Mouse (Mus musculus) layer of hippocampus, postnatal 10 days (tissue): ENCODE measurements around the gene Ank. TPM values are rescaled to one million over a fixed set of nuclear protein-coding genes. Genes with fewer than 3 reads are reported as not detected.
"Not testable (repeated sequence)": the region's sequence is repeated elsewhere in the genome, so short reads cannot be mapped to it uniquely, and the experiment has no call there.

Source experiments
- DNase-seq, 2 experiments: peaks; one replicate each; pipeline ENCODE4 v3.0.0; 2021; ENCODE audit warnings: low spot score in 2 of 2
- long read RNA-seq: library from polyadenylated mRNA; stranded (forward); transcript quantifications from one replicate; pipeline ENCODE4 v2.0.0, GENCODE M21; 2023
- total RNA-seq, 2 experiments: library from RNA; stranded (reverse); gene quantifications; 2 replicates each; pipeline ENCODE4 v1.2.3; 2021

The Ank gene
- total RNA-seq = 100 to 1,000 TPM; 124 to 138 TPM
- long read RNA-seq, transcript Ank-201 (12 exons, 3,498 nt) = major isoform, 44 of 75 reads
- long read RNA-seq, partial matches to known transcripts = 26 of 75 reads
- long read RNA-seq, other reads (novel, unspliced or antisense) = 2 of 75 reads

DNA sequence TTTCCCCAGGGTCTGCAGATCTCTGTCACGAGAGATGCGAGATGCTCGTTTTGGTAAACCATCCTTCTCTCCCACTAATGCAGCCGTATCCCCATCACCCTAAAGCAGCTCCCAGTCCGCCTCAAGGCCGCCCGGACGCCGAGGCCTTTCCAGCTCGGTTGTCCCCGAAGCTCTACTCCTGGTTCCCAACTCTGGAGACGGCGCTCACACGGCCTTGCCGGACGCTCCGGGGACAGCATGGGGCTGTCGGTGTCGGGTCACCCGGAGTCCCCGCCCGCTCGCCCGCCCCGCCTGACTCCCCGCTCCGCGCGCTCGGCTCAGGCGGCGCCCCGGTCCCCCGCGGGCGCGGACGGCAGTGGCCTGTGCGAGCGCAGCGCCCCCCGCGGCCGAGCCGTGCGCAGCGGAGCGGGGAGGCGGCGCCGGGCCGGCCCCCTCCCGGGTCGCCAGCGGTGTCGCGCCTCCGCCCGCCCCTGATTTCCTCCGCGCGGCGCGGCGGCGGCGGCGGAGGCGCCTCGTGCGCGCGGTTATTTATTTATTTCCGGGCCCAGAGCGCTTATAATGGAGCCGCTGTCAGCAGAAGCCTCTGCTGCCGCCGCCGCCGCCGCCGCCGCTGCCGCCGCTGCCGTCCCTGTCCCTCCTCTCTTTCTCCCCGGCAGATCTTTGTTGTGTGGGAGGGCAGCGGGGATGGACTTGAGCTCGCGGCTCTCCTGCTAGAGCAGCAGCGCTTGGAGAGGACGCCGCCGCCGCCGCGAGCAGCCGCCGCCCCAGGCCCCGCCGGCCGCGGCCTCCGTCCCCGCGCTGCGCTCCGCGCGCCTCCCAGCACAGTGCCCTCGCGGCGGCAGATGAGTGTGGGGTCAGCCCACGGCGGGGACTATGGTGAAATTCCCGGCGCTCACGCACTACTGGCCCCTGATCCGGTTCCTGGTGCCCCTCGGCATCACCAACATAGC lies at the start of gene Ank:
Gene Ank, plus strand, starts transcription at position 547 of the 950 bp plus-strand sequence.
- peak; percentile 81 to 91 for DNase-seq

DNA sequence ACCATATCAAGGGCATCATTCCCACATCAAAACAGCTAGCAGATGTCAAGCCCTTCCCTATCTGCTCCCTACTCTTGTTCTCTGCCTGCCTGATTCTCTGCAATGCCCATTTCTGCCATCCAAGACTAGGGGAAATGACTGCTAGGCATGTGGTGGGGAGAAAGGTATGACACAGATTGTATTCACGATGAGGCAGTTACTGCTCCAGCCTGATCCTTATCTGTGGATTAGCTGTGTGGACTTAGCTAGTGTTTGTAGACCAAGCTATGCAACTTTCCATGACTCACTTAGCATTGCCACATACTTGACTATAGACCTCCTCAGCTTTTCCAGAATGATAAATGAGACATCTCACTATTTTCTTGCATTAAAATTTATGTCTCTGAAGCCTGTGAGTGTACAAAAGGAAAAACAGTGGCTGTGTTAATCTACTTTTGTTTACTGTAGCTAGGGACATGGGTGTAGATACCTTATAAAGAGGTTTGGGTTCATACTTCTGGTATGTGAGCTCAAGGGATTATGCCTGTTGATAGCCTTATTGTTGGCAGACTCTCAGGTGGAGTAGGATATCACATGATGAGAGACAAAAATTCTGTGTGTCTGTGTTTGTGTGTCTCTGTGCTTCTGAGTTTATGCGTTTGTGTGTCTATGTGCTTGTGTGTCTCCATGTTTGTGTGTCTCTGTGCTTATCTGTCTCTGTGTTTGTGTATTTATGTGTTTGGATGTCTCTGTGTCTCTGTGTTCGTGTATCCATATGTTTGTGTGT lies 47.7 kb upstream of the Ank start:
- no peak for DNase-seq

DNA sequence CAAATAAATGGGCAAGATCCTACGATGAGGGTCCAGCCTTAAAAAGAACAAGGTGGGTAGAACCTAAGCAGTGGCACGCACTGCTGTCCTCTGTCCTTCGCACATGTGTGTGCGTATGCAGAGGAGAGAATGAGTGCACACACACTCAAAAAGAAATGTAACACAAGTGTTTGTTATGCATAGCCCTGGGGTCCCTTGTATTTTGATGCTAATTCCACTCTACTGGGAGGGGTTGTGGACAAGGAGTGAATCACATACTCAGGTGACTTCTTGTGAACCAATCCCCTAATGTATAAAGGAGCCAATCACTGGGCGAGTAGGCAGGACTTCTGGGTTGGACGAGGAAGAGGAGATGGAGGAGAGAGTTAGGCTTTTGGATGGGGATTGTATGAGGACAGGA lies 44.9 kb upstream of the Ank start:
- no peak for DNase-seq

DNA sequence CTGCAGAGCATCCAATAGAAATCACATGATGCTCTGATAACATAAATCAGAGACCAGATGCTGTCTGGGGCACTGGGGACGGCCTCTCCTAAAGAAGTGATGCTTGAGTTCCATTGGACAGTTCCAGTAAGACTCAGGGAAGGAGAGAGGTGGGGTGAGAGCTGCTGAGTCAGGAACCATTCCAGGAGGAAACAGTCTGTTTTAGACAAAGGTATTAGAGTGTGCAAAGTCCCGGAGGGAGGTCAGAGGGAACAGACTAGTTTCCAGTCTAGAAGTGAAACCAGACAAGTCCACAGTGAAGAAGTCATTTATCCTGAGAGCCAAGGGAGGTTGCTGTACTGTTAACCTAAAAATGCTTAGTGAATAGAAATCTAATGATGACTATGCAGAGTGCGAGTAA lies 38.9 kb upstream of the Ank start:
- no peak for DNase-seq

DNA sequence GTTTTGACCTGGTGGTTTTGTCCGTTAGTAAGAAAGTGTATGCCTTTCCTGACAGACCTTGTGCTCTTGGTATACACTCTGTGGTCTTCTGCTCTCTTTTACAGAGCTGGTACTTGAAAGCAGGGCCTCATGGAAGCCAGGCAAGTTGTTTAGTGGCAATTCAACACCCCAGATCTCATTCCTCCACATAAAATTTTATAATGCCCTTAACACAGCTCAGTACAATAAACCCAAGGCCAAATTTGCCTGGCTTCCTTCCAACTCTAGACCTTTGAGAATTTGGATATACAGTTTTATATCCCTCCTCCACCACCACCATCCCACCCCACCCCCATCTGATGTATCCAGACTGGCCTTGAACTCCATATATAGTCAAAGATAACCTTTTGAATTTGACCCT lies 36.2 kb upstream of the Ank start:
- no peak for DNase-seq

DNA sequence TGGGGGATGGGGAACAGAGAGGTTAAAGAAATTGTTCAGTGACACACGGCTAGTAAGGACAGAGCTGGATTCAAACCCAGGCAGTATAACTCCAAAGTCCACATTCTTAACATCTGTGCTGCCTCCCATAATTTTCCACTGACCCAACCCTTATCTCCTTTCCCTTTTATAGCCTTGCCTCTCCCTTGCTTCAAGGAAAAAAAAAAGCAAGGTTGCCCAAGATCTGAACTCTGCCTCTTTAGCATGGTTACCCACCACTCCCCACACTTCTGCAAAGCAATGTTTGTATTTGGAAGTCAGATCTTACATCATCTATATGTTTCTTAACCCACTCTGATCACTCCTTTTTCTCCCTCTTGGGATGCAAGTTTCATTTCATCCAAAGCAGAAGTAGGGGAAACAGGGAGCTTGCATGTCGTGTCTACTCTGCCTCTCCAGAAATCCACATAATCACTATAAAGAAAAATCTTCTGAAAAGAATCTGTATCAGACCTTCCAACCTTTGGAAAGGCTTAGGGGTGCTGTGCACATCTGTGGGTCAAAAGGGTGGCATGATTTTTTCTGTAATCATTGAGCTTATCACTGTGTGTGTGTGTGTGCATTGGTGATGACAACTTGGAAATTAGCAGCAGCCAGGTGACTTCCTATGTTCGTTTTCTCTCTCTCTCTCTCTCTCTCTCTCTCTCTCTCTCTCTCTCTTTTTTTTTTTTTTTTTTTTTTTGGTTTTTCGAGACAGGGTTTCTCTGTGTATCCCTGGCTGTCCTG lies 33.4 kb upstream of the Ank start:
- no peak for DNase-seq

DNA sequence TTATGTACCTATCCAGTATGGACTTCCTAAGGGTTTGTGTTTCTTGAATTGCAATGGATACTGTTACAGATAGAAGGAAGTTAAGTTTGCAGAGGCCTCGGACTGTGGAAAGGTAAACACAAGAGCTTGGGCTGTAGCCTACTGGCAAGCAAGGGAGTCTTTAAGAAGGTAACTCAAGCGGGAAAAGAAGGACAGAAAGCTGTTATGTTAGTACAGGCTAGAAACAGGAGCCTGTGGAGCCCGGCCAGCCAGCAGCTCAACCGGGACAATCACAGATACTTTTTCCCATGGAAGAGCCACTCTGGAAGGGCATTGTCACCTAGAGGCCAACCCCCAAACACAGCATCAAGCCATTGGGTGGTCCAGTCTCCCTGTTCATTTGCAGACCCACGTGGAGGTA lies 31.1 kb upstream of the Ank start:
- no peak for DNase-seq

DNA sequence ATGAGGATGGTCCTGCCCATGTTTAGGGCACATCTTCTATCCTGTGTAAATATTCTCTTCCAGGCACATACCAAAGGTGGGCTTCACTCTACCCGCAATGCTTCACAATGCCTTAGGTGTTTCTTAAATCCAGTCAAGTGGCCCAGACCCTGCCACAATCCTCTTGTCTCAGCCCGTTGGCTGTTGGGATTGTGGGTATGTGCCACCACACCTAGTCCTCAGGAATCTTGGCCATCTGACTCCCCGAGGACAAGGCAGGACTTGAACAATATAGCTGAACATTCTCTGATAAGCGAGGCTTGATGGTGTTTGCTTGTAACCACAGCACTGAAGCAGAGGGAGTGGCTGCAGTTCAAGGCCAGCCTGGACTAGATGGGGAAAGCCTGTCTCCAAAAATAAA lies 30.3 kb upstream of the Ank start:
- no peak for DNase-seq

DNA sequence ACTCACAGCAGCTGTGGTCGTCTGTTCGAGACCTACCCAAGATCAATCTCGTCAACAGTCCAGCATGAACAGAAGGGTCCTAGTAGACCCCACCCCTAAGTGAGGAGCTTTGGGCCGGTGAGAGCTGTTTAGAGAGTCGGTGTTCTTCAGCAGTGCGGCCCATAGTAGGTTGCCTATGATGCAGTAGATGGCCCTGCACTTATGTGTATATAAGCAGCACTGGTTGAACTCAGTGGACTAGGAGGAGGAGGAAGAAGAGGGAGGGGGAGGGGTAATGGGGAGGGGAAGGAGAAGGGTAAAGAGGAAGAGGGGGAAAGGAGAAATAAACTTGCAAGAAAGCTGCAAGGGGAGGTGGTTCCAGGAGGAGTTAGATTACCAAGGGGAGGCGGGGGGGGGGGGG lies 25.4 kb upstream of the Ank start:
- DNase-seq = no peak

DNA sequence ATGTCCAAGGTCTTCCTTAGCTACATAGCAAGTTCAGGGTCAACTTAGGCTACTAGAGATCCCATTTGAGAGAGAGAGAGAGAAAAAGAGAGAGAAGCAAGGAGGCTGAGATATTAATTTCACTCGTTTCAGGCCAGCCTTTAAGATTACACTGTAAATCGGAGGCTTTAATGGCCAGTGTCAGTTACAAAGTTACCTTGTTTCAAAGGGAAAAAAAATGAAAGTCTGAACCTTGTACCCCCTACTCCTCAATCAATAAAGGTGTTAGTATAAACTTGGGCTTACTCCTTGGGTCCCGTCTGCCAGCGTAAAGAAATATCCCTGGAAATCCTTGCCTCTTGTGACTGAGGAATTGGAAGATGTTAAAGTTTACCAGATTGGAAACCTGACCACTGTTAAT lies 24.9 kb upstream of the Ank start:
- DNase-seq = no peak

DNA sequence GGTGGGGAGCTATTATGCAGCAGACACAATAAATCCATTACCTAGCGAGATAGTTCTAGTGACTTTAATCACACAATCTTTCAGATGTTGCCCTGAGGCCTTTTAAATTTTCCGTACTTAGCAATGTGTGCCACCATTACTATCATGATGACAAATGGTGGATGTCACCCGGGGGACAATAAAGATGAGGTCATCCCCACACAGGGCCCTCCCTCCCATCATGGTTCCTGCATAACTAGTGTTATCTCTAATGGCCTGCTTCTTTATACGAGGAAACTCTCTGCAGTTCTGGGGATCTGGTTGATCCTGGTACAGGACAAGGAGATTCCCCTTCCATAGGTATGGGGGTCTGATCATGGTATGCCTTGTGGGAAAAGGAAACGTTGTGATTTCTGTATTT lies 24.5 kb upstream of the Ank start:
- no peak for DNase-seq

DNA sequence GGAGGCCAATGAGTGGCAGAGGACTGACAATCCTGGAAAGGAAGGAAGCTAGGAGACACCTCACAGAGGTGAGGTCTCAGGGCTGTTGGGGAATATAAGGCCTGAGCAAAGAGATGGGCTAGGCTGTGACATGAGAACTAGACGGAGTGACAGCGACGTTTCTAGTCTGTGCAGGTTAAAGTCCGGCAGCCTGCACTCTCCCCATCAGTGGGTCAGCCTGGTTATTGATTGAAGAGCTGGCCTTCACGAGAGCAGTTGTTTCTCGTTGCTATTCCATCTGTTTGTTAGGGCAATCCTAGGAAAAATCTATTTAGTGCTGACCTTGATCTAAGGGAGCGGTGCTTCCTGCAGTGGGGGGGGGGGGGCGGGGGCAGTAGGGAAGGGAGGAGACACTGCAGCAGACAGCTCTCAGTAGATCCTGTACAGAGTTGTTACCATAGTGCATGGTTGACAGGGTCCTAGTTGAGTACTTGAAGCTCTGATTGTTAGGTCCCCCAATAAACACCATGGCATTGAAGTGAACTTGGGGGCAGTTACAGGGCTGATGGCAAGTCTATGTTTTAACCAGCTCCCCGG lies 21.6 kb upstream of the Ank start:
- DNase-seq = no peak

DNA sequence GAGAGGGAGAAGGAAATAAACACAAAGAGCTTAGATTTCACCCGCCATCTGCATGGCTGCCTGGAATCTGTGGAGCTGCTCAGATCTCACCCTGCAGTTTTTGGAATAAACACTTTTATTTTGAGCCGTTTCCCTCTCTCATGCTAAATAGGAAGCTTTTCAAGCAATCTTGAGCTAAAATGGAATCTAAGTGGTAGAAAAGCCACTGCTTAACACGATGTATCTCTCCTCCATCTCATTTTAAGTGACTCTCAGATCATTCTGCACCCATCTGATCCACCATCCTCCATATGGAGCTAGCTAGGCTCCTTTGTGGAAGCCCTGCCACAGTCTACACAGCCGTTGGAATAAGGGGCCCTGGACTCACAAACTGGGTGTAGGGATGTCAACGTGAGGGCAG lies 15.8 kb upstream of the Ank start:
- DNase-seq = no peak

DNA sequence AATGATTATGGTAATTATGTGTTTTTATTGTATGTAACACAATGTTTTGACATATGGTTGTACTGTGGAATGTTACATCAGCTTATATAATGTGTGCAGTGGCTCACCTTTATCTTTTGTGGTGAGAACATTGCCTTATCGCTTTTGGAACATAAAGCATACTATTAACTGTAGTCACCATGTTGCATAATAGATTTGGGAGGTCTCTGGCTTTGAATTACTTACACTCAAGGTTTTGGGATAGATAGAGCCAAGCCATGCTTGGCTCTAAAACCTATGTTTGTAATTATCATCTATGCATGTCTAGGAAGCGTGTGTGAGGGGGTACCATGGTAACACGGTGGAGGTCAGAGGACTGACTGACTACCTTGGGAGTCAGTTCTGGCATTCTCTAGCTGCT lies 14.7 kb upstream of the Ank start:
- no peak for DNase-seq

DNA sequence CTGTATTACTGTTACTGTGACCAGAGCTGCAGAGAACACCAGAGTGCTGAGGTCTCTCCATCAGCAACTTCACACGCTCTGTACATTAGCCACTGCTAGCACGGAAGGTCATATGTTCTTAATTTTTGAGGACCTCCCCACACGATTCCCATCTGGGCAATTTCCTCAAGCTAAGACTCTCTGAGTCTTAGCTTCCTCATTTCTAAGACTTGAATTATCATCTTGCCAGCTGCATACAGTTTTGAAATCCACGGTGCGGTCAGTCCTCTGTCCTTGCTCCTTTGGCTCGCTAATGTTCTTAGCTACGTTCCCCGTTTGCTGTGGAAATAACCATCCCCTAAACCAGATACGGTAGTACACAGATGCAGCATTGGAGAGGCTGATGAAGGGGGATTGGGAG lies 14.0 kb upstream of the Ank start:
- DNase-seq = no peak

DNA sequence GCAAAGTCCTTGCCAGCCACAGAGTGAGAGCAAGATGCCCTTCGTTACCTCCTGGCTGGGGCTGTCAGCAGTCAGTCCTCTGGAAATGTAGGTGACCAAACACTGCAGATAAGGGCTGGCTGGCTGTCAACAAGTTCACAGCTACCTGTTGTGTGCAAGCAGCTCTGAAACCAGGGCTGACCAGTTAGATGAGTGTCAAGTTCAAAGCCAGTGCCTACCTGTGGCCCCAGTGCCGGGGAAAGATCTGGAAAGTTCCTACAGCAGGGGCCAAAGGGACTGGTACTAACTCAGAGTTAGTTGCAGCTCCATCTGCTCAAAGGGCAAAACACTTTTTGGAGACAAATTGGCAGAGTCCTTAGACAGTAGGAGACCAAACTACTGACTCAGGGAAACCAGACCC lies 9.5 kb upstream of the Ank start:
- DNase-seq = no peak

DNA sequence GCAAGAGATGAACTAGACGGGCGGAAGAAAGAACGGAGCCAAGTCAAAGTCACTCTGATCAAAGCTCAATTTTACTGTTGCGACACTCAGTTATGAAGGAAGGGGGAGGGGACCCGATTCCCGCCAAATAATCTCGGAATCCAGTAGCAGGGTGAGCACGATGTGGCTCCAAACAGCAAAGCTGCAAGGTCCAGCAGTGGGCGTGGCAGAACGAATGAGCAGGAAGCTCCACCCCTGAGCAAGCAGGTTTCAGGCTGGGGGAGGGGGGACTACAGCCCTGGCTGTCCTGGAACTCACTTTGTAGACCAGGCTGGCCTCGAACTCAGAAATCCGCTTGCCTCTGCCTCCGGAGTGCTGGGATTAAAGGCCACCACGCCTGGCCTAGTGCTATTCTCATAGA lies 6.7 kb upstream of the Ank start:
- not testable (repeated sequence) for DNase-seq

DNA sequence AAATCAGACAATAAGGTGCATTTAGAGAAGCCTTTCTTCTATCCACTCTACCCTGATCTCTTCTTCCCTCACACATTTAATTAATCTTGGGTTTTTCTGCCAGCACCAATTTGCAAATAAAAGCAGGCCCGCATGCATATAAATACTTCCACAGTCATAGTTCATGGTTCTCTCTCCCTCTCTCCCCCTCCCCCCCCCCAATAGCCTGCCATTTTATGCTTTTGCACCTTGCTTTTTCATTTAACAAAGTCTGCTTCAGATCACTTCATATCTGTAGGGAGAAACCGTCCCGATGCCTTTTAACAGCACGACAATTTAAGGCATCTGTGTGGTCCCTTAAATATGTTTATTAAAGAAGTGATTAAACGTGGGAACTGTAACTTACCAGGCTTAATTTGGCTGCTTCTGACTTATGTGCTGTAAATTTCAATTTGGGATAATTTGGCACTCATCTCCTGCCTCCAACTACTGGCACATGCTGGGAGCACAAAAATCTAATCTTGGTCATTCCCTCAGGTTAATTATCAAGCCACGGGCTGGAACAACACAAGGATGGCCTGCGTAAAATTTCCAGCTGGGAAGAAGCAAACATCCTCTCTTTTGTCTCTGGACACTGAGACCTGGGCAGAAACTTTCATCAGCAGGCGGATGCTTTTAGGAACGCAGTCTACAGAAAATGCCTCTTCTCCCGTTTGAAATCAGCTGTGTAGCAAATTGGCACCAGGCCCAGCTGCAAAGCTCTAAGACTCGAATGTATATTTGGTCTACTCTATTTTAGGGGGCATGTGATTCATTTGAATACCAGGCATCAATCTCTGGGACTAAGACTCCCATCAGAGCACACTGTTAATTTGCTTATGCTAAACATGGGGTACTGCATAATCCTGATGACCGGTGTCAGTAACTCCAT lies 4.9 kb upstream of the Ank start:
- peak in 1 of 2 experiments; percentile 38 for DNase-seq

DNA sequence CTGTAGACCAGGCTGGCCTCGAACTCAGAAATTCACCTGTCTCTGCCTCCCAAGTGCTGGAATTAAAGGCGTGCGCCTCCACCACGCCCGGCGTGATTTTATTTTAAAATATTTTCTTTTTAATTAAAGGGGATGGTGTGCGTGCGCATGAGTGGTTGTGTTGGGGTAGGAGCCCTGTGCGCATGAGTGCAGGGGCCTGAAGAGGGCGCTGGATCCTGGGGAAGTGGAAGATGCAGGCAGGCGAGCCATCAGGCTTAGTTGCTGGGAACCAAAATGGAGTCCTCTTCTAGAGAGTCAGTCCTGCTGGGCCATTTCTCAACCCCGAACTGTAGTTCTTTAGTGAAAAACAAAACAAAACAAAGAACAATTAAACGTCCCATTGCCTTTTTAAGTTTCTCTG lies 2.6 kb upstream of the Ank start:
- no peak for DNase-seq

DNA sequence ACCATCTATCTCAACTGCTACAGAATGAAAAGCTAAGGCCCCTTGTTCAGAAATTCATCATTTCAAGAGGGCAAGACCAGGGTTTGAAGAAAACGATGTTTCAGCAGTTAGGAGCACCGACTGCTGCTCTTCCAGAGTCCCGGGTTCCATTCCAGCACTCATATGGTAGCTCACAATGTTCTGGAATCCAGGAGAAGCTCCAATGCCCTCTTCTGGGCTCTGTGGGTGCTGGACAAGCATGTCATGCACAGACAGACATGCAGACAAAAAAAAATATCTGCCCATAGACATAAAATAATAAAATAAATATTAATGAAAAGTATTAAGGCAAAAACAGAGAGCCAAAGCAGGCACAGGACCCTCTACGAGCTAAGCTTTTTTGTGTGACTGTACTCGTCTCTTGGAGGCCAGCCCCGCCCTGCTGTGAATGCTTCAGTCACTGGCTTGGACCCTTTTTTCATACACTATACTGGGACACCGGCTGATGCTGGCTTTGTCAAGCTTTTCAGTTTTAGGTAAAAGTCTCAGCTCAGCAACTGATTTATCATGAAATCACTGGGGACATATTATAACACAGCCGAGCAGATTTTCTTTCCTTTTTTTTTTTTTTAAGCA lies 979 bp upstream of the Ank start:
- DNase-seq = peak in 1 of 2 experiments; percentile 51
